Mouse (Mus musculus): ENCODE data around the gene Rwdd3.

DNA sequence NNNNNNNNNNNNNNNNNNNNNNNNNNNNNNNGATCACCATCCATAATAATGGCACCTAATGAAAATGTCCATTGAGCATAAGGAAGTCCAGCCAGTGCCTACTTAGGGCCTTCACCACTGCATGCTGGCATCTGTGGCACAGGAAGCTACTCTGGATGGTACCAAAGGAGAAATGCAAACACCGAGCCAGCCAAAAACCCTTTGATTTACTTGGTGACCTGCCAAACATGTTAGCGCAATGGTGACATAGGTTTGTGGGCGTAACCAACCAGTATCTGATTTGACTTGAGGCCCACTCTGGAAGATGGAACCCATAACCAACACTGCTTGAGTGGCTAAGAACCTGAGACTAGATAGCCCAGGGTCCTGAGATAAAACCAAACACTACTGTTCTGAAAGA is 13.7 kb upstream of the Rwdd3 start:
- no peak for TF ChIP-seq CTCF (IDR thresholded peaks at IDR 0.05; ENCODE audit: borderline replicate concordance, insufficient read depth, low read length)
- TF ChIP-seq POLR2A (IDR thresholded peaks at IDR 0.05; ENCODE audit: low read depth, low read length) = no peak
